Mouse (Mus musculus): ENCODE results near the gene Ovol3.

DNA sequence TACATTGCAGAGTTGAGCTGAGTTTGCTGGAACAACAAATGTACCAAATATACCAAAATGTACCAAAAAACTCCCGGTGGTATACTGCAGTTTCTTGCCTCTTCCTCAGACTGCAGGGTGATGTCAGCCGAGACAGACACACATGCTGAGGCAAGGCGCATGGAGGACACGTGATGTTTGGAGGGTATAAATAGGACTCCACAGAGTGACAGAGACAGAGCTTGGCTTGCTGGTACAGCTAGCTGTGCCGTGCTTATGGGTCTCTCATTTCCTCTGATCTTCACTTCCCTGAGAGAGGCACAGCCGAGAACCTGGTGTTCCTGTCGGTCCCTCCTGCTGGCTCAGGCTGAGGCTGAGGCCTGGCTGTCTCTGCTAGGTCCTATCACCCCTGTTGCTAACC is 47.2 kb upstream of the Ovol3 start:
- TF ChIP-seq CTCF (IDR thresholded peaks at IDR 0.05; ENCODE audit: control insufficient read depth, insufficient read depth, insufficient read length) = no peak
- no peak for TF ChIP-seq MYOG (IDR thresholded peaks at IDR 0.05; ENCODE audit: control insufficient read depth, extremely low read depth, insufficient read length)
- no peak for TF ChIP-seq FOSL1 (IDR thresholded peaks at IDR 0.05; ENCODE audit: insufficient read depth, low read length, poor library complexity, severe bottlenecking)
- no peak for TF ChIP-seq USF1 (IDR thresholded peaks at IDR 0.05; ENCODE audit: low read depth)
- no peak for TF ChIP-seq MYOD1 (IDR thresholded peaks at IDR 0.05; ENCODE audit: control insufficient read depth, insufficient read length, low read depth)
- TF ChIP-seq MAX (IDR thresholded peaks at IDR 0.05) = no peak
